Mouse (Mus musculus) stomach, postnatal 0 days (tissue): ENCODE results near the gene Parva. TPM values are rescaled to one million over a fixed set of nuclear protein-coding genes. Genes with fewer than 3 reads are reported as not detected.

ENCODE experiments used
- ATAC-seq: fragments of 200-750 bp; cut with Nextera tagmentation; 2 replicates; pipeline ENCODE4 v1.8.0; 2017; ENCODE audit not compliant: low FRiP score, low TSS enrichment
- DNase-seq: peaks from one replicate; pipeline ENCODE4 v3.0.0-alpha.2; 2016; ENCODE audit warnings: low spot score
- H3K27ac ChIP-seq: fragments of 300-500 bp; sonication (generic); replicated peaks from 2 replicates; pipeline ENCODE4 v1.5.1; 2014; ENCODE audit warnings: mild to moderate bottlenecking, control low read depth
- H3K27me3 ChIP-seq: fragments of 300-500 bp; sonication (generic); 2 replicates; pipeline ENCODE4 v1.6.1; 2014; ENCODE audit warnings: low read length; ENCODE audit not compliant: control insufficient read depth, insufficient read depth
- H3K36me3 ChIP-seq: fragments of 300-500 bp; sonication (generic); 2 replicates; pipeline ENCODE4 v1.6.1; 2014; ENCODE audit warnings: low read length, mixed read lengths; ENCODE audit not compliant: control insufficient read depth, insufficient read depth
- H3K4me1 ChIP-seq: fragments of 300-500 bp; sonication (generic); replicated peaks from 2 replicates; pipeline ENCODE4 v1.6.1; 2014; ENCODE audit warnings: antibody characterized with exemption; ENCODE audit not compliant: control insufficient read depth, insufficient read depth
- H3K4me2 ChIP-seq: fragments of 300-500 bp; sonication (generic); replicated peaks from 2 replicates; pipeline ENCODE4 v1.6.1; 2014; ENCODE audit warnings: low read depth, mild to moderate bottlenecking, control low read depth, moderate library complexity
- H3K4me3 ChIP-seq: fragments of 300-500 bp; sonication (generic); 2 replicates; pipeline ENCODE4 v1.5.1; 2014; ENCODE audit warnings: low read depth, low read length, control low read depth
- H3K9ac ChIP-seq: fragments of 300-500 bp; sonication (generic); 2 replicates; pipeline ENCODE4 v1.6.1; 2014; ENCODE audit warnings: mild to moderate bottlenecking, low read length, control low read depth, mixed read lengths
- H3K9me3 ChIP-seq: fragments of 300-500 bp; sonication (generic); 2 replicates; pipeline ENCODE4 v1.6.1; 2016; ENCODE audit warnings: low read length; ENCODE audit not compliant: control insufficient read depth
- CTCF ChIP-seq: IDR thresholded peaks from 2 replicates; pipeline ENCODE4 v1.5.1; 2016; ENCODE audit warnings: antibody characterized with exemption, low read depth, mild to moderate bottlenecking, moderate library complexity
- EP300 ChIP-seq: optimal IDR thresholded peaks from 2 replicates; pipeline ENCODE3; 2016; ENCODE audit warnings: antibody characterized with exemption
- WGBS: fragments of 180-500 bp; shearing (Covaris S2); extraction: QIAGEN DNeasy Blood & Tissue Kit; methylation state at CpG from one replicate; pipeline ENCODE4 v1.1.7; 2014; 5-methylcytosine and 5-hydroxymethylcytosine counted together
- polyA plus RNA-seq: library from polyadenylated mRNA; unstranded; fragments of >200 nt; fragmentation: Nextera tagmentation; extraction: Ambion mirVana; gene quantifications from 2 replicates; pipeline ENCODE4 v1.2.1, GENCODE M21; 2015

The Parva gene
- polyA plus RNA-seq, 1 experiment from 2014 or later: 72.3 TPM

GRCm38 (mm10) chr7:112496921-112497320 is 69.6 kb downstream of the Parva start:
- TF ChIP-seq CTCF (no peak), EP300 (no peak)
- H3K27ac ChIP-seq: peak overlapping the region; percentile 83
- DNase-seq: no peak
- WGBS: 27% methylated on average over 7 of the region's 7 CpGs
- H3K4me1 ChIP-seq: peaks cover 27% of the 10 kb centered on the region
- H3K27me3 ChIP-seq: no peaks in the 10 kb centered on the region
- no peak overlapping the region for H3K4me2 ChIP-seq
- no peaks in the 10 kb centered on the region for H3K9me3 ChIP-seq
- ATAC-seq: no peak
- no peaks in the 10 kb centered on the region for H3K36me3 ChIP-seq
- no peak overlapping the region for H3K4me3 ChIP-seq
- H3K9ac ChIP-seq: no peak overlapping the region

GRCm38 (mm10) chr7:112498591-112499301 is 71.4 kb downstream of the Parva start:
- Histone ChIP-seq H3K9ac (peak overlapping the region; percentile 38), H3K36me3 (no peaks in the 10 kb centered on the region), H3K4me3 (no peak overlapping the region), H3K27me3 (no peaks in the 10 kb centered on the region), H3K4me2 (no peak overlapping the region), H3K27ac (peak overlapping the region; percentile 85), H3K9me3 (no peaks in the 10 kb centered on the region), H3K4me1 (peaks cover 32% of the 10 kb centered on the region)
- peak; percentile 86 for ATAC-seq
- peak; percentile 88 for DNase-seq
- TF ChIP-seq CTCF: no peak
- TF ChIP-seq EP300: no peak
- 41% methylated on average over 9 of the region's 9 CpGs for WGBS

- peak overlapping the region; percentile 48; the same call in 1 of the 2 replicates for H3K9ac ChIP-seq
- ATAC-seq (no peak), DNase-seq (no peak)
- H3K4me2 ChIP-seq: no peak overlapping the region
- no peak overlapping the region for H3K4me3 ChIP-seq
- H3K9me3 ChIP-seq: no peaks in the 10 kb centered on the region
- peak overlapping the region; percentile 85 for H3K27ac ChIP-seq
- no peak for TF ChIP-seq EP300
- H3K36me3 ChIP-seq: no peaks in the 10 kb centered on the region
- peaks cover 29% of the 10 kb centered on the region for H3K4me1 ChIP-seq
- H3K27me3 ChIP-seq: no peaks in the 10 kb centered on the region
- 18% methylated on average over 10 of the region's 10 CpGs for WGBS
These were observed 72.3 kb downstream of the Parva start for GRCm38 (mm10) chr7:112499453-112500133.

- Histone ChIP-seq H3K9me3 (no peaks in the 10 kb centered on the region), H3K9ac (no peak overlapping the region), H3K4me3 (no peak overlapping the region), H3K27ac (peak overlapping the region; percentile 4; the same call in 1 of the 2 replicates), H3K36me3 (no peaks in the 10 kb centered on the region), H3K4me2 (no peak overlapping the region), H3K4me1 (peaks cover 29% of the 10 kb centered on the region), H3K27me3 (no peaks in the 10 kb centered on the region)
- DNase-seq (no peak), ATAC-seq (no peak)
- TF ChIP-seq EP300: no peak
- no peak for TF ChIP-seq CTCF
- whole genome bisulfite sequencing: 7% methylated on average over 7 of the region's 7 CpGs
These were observed 72.8 kb downstream of the Parva start for GRCm38 (mm10) chr7:112500134-112500490.

GRCm38 (mm10) chr7:112502050-112502809 is 74.9 kb downstream of the Parva start:
- Histone ChIP-seq H3K36me3 (no peaks in the 10 kb centered on the region), H3K4me1 (peaks cover 24% of the 10 kb centered on the region), H3K9ac (no peak overlapping the region), H3K27ac (peak overlapping the region; percentile 98), H3K4me3 (no peak overlapping the region), H3K9me3 (no peaks in the 10 kb centered on the region), H3K27me3 (no peaks in the 10 kb centered on the region), H3K4me2 (peak overlapping the region; percentile 18; the same call in 1 of the 2 replicates)
- TF ChIP-seq CTCF (peak; percentile 30), EP300 (no peak)
- no peak for ATAC-seq
- WGBS: 22% methylated on average over 17 of the region's 18 CpGs
- DNase-seq: no peak
